Mouse (Mus musculus) lung, embryonic 16.5 days (tissue): Measurements from ENCODE around the gene Olfr203. TPM values are rescaled to one million over a fixed set of nuclear protein-coding genes. Genes with fewer than 3 reads are reported as not detected.

Source experiments
- ATAC-seq: fragments of 200-750 bp; cut with Nextera tagmentation; 2 replicates; pipeline ENCODE4 v1.8.0; 2017; ENCODE audit warnings: low read depth, mild to moderate bottlenecking, moderate library complexity
- H3K27ac ChIP-seq: fragments of 300-500 bp; sonication (generic); 2 replicates; pipeline ENCODE4 v1.5.1; 2014; ENCODE audit warnings: mild to moderate bottlenecking, control low read depth, low read length
- H3K27me3 ChIP-seq: fragments of 300-500 bp; sonication (generic); 2 replicates; pipeline ENCODE4 v1.6.1; 2014; ENCODE audit warnings: low read depth, low read length, mixed read lengths; ENCODE audit not compliant: control insufficient read depth, insufficient read depth
- H3K36me3 ChIP-seq: fragments of 300-500 bp; sonication (generic); 2 replicates; pipeline ENCODE4 v1.6.1; 2014; ENCODE audit warnings: low read length; ENCODE audit not compliant: control insufficient read depth, insufficient read depth
- H3K4me1 ChIP-seq: fragments of 300-500 bp; sonication (generic); replicated peaks from 2 replicates; pipeline ENCODE4 v1.6.1; 2014; ENCODE audit warnings: low read length, mixed read lengths; ENCODE audit not compliant: control insufficient read depth, insufficient read depth
- H3K4me2 ChIP-seq: fragments of 300-500 bp; sonication (generic); 2 replicates; pipeline ENCODE4 v1.6.1; 2014; ENCODE audit warnings: low read depth, low read length, control low read depth
- H3K4me3 ChIP-seq: fragments of 300-500 bp; sonication (generic); 2 replicates; pipeline ENCODE4 v1.5.1; 2014; ENCODE audit warnings: mild to moderate bottlenecking, low read length, control low read depth
- H3K9ac ChIP-seq: fragments of 300-500 bp; sonication (generic); 2 replicates; pipeline ENCODE4 v1.6.1; 2014; ENCODE audit warnings: low read length, control low read depth
- H3K9me3 ChIP-seq: fragments of 300-500 bp; sonication (generic); 2 replicates; pipeline ENCODE4 v1.6.1; 2016; ENCODE audit warnings: low read length; ENCODE audit not compliant: control insufficient read depth
- WGBS: fragments of 180-500 bp; shearing (Covaris S2); extraction: QIAGEN DNeasy Blood & Tissue Kit; methylation state at CpG from one replicate; pipeline ENCODE4 v1.1.7; 2014; 5-methylcytosine and 5-hydroxymethylcytosine counted together
- polyA plus RNA-seq: library from polyadenylated mRNA; unstranded; fragments of >200 nt; fragmentation: Nextera tagmentation; extraction: Ambion mirVana; gene quantifications from 2 replicates; pipeline ENCODE4 v1.2.1, GENCODE M21; 2015

The Olfr203 gene
- polyA plus RNA-seq, 1 experiment from 2014 or later: not detected

DNA sequence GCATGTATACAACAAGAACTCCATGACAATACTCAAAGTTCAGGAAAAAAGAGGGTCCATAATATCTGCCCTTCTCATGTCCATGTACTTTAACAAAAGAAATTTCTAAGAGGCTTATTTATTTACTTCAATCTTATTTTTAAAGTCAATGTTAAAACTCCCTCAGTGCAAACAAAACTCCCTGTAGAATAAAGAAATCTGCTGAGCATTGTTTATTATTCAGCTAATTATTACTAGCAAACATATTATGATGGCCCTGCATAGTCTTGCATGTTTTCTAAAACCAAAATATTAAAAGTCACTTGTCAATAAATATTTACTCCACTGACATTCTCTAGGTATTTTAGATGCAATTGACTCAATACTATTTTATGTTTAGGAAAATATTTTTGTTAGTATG, 32.4 kb downstream of the Olfr203 start, which contains the start of gene Olfr205:
Gene Olfr205, minus strand, starts transcription at position 101 of the 400 bp plus-strand sequence.
- Histone ChIP-seq H3K27ac (no peak within 1 kb of the TSS), H3K4me3 (no peak within 1 kb of the TSS), H3K9ac (no peak within 1 kb of the TSS), H3K4me2 (no peak within 1 kb of the TSS), H3K4me1 (no peaks in the 10 kb centered on the region), H3K36me3 (no peaks in the 10 kb centered on the region), H3K27me3 (no peaks in the 10 kb centered on the region), H3K9me3 (no peaks in the 10 kb centered on the region)
- ATAC-seq: no peak

DNA sequence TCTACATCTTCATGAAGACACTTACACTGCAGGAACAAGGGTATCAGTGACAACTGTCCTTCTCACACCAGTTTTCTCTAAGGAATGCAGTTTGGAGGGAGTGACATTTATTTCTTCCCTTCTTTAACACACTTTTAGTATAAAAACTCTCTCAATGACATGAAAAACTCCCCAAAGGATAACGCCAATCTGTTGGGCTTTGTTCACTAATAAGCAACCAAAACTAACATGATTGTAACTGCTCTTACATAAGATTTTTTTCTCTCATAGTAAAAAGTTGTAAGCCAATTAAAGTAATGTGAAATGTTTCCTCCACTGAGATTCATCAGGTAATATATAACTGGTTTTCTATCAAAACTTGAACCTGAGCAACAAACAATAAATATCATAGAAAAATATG, 50.5 kb downstream of the Olfr203 start, which contains the start of gene Olfr206:
Gene Olfr206, minus strand, starts transcription at position 101 of the 400 bp plus-strand sequence.
- WGBS: 78% methylated on average over 1 of the region's 1 CpGs
- Histone ChIP-seq H3K4me3 (no peak within 1 kb of the TSS), H3K4me1 (no peaks in the 10 kb centered on the region), H3K9me3 (no peaks in the 10 kb centered on the region), H3K36me3 (no peaks in the 10 kb centered on the region), H3K27me3 (no peaks in the 10 kb centered on the region), H3K9ac (no peak within 1 kb of the TSS), H3K27ac (no peak within 1 kb of the TSS), H3K4me2 (no peak within 1 kb of the TSS)
- ATAC-seq: no peak

Other genes starting within 250 kb of the Olfr203 start
- gene Olfr190, start 220.9 kb upstream of the Olfr203 start, polyA plus RNA-seq: not detected in 2 replicates
- gene Olfr191, start 209.1 kb upstream of the Olfr203 start, polyA plus RNA-seq: not detected in 2 replicates
- gene Olfr193, start 187.0 kb upstream of the Olfr203 start, polyA plus RNA-seq: not detected in 2 replicates
- not detected in 2 replicates for gene Olfr194, start 177.8 kb upstream of the Olfr203 start, polyA plus RNA-seq
- gene Olfr195, start 151.8 kb upstream of the Olfr203 start, polyA plus RNA-seq: not detected in 2 replicates
- gene Olfr196, start 128.4 kb upstream of the Olfr203 start, polyA plus RNA-seq: not detected in 2 replicates
- not detected in 2 replicates for gene Olfr198, start 95.3 kb upstream of the Olfr203 start, polyA plus RNA-seq
- not detected in 2 replicates for gene Olfr199, start 79.1 kb upstream of the Olfr203 start, polyA plus RNA-seq
- not detected in 2 replicates for gene Olfr201, start 26.2 kb upstream of the Olfr203 start, polyA plus RNA-seq
- gene Olfr202, start 12.1 kb upstream of the Olfr203 start, polyA plus RNA-seq: not detected in 2 replicates
- gene Olfr204, start 19.4 kb downstream of the Olfr203 start, polyA plus RNA-seq: not detected in 2 replicates
- not detected in 2 replicates for gene Olfr205, start 32.3 kb downstream of the Olfr203 start, polyA plus RNA-seq
- gene Olfr206, start 50.4 kb downstream of the Olfr203 start, polyA plus RNA-seq: not detected in 2 replicates
- not detected in 2 replicates for gene Olfr209, start 65.1 kb downstream of the Olfr203 start, polyA plus RNA-seq
- gene Gabrr3, start 108.5 kb downstream of the Olfr203 start, polyA plus RNA-seq: not detected in 2 replicates
- gene Riox2, start 172.9 kb downstream of the Olfr203 start, polyA plus RNA-seq: 24.9 and 26.6 TPM in 2 replicates